Mouse (Mus musculus): Measurements from ENCODE around the gene Fam104a.

GRCm38 (mm10) chr11:113710257-113710777, 26.4 kb upstream of the Fam104a start:
- TF ChIP-seq GATA1 (IDR thresholded peaks at IDR 0.05; ENCODE audit: borderline replicate concordance, low read length) (no peak), FLI1 (IDR thresholded peaks at IDR 0.05; ENCODE audit: low read length) (no peak)
